Mouse (Mus musculus) splenic B cell, adult 2 months (primary cell): ENCODE measurements at regions not wholly inside any gene's neighbourhood (a gene's known extent, or its start where the extent isn't known, plus 50 kb on each side); places are given as distances from the start of the nearest gene placed in this dataset.
"Not testable (repeated sequence)": the region's sequence is repeated elsewhere in the genome, so short reads cannot be mapped to it uniquely, and the experiment has no call there.

Source experiments
- DNase-seq: peaks from one replicate; pipeline ENCODE4 v3.0.0-alpha.2; 2011; ENCODE audit warnings: low read depth, low spot score
- H3K27me3 ChIP-seq: 2 replicates; pipeline ENCODE4 v1.6.1; 2012; ENCODE audit warnings: mild to moderate bottlenecking, low read length, moderate library complexity, mixed read lengths; ENCODE audit not compliant: control insufficient read depth, poor library complexity, insufficient read depth, severe bottlenecking
- H3K36me3 ChIP-seq: 2 replicates; pipeline ENCODE4 v1.6.1; 2012; ENCODE audit warnings: mild to moderate bottlenecking, low read length, moderate library complexity, mixed read lengths; ENCODE audit not compliant: control insufficient read depth, poor library complexity, insufficient read depth, severe bottlenecking

- H3K36me3 ChIP-seq, result no peaks in the 10 kb centered on the region
- no peaks in the 10 kb centered on the region for H3K27me3 ChIP-seq
- no peak for DNase-seq
These were observed 64.1 kb downstream of the 9530068E07Rik start for GRCm38 (mm10) chr11:52460190-52460780.

DNA sequence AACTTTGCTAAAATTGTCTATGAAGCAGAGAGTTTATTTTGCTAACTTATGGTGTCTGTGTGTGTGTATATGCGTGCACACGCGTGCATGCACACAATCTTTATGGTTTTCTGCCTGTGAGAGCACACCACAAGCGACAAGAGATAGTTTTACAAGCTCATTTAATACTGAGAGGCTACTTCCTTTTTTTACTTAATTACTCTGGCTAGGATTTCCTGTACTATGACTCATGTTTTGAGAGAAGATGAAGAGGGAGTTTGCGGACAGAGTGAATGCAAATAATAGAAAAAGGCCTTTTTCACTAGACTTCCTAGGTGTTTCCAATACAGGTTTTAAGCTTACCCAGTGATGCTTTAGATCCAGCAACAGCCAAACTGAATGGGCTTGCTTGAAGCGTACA, 74.9 kb downstream of the 9530068E07Rik start:
- not testable (repeated sequence) for H3K36me3 ChIP-seq, H3K27me3 ChIP-seq, DNase-seq

DNA sequence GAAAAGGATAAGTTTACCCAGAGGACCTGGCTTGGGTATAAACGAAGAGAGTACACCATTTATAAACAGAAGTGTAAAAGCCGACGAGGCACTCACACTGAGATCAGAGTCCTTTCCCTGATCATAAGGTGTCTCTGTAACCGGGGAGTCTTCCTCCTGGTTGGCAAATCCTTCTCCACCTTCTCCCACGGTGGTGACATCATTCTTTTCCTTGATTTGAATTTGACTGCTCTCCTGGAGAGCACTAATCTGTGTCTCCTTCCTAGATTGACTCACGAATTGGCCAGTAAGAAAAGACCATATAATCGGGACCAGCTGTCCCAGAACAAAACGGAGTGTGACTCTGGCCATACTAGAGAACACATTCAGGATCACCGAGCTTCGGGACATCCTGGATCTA, 83.9 kb downstream of the 9530068E07Rik start:
- not testable (repeated sequence) for H3K27me3 ChIP-seq, DNase-seq, H3K36me3 ChIP-seq

DNA sequence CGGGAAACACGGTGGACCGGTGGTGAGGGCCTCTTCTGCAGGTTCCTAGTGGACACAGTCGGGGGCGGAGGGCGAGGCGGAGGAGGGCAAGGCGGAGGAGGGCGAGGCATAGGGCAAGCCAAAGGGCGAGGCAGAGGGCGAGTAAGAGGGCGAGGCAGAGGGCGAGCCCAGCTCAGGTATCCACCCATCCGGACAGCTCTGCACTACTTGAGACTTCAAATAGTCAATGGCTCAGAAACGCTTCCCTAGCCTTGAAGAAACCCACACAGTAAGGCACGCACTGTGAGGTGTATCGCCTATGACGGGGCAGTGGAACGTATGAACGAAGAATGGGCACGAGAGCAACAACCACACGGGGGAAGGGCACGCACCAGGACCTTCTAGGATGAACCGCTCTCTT, 84.5 kb downstream of the 9530068E07Rik start:
- not testable (repeated sequence) for DNase-seq

GRCm38 (mm10) chr11:52483534-52483933, 87.3 kb downstream of the 9530068E07Rik start:
- H3K27me3 ChIP-seq, H3K36me3 ChIP-seq, DNase-seq: not testable (repeated sequence)

More for the DNA sequence above, 84.5 kb downstream of the 9530068E07Rik start:
- H3K27me3 ChIP-seq, H3K36me3 ChIP-seq: not testable (repeated sequence)

GRCm38 (mm10) chr11:52488538-52488937, 92.3 kb downstream of the 9530068E07Rik start:
- not testable (repeated sequence) for DNase-seq, H3K27me3 ChIP-seq, H3K36me3 ChIP-seq

- DNase-seq, result no peak
- Histone ChIP-seq H3K27me3 (no peaks in the 10 kb centered on the region), H3K36me3 (no peaks in the 10 kb centered on the region)
These were observed 97.1 kb downstream of the 9530068E07Rik start for GRCm38 (mm10) chr11:52493336-52493735.

GRCm38 (mm10) chr11:52496908-52497307, 100.7 kb downstream of the 9530068E07Rik start:
- Histone ChIP-seq H3K27me3 (no peaks in the 10 kb centered on the region), H3K36me3 (no peaks in the 10 kb centered on the region)
- no peak for DNase-seq

GRCm38 (mm10) chr11:52502759-52503365, 106.6 kb downstream of the 9530068E07Rik start:
- no peak for DNase-seq
- no peaks in the 10 kb centered on the region for H3K27me3 ChIP-seq
- H3K36me3 ChIP-seq, result no peaks in the 10 kb centered on the region

GRCm38 (mm10) chr11:52511831-52512297, 115.6 kb downstream of the 9530068E07Rik start:
- Histone ChIP-seq H3K36me3 (no peaks in the 10 kb centered on the region), H3K27me3 (no peaks in the 10 kb centered on the region)
- DNase-seq, result no peak

GRCm38 (mm10) chr11:52517330-52517729, 121.1 kb downstream of the 9530068E07Rik start:
- no peaks in the 10 kb centered on the region for H3K36me3 ChIP-seq
- peak; percentile 5 for DNase-seq
- no peaks in the 10 kb centered on the region for H3K27me3 ChIP-seq

- DNase-seq, result no peak
- Histone ChIP-seq H3K36me3 (no peaks in the 10 kb centered on the region), H3K27me3 (no peaks in the 10 kb centered on the region)
These were observed 123.6 kb downstream of the 9530068E07Rik start for GRCm38 (mm10) chr11:52519877-52520276.

DNA sequence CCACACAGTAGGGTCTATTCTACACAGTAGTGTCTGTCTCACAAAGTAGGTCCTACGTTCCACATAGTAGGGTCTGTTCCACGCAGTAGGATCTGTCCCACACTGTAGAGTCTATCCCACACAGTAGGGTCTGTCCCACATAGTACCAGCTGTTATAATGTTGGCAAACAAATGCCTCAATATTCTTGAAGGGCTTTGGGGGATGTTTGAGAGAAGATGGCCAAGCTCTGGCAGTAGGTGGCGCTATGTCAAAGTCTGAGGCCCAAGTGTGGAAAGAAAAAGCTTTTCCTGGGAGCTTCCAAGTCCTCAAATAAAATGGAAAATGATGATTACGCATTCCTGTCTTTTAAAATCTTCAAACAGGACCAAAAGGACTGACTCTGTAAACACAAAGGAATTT, 125.7 kb downstream of the 9530068E07Rik start:
- DNase-seq, result no peak
- Histone ChIP-seq H3K27me3 (no peaks in the 10 kb centered on the region), H3K36me3 (no peaks in the 10 kb centered on the region)

- DNase-seq, result no peak
- Histone ChIP-seq H3K27me3 (no peaks in the 10 kb centered on the region), H3K36me3 (no peaks in the 10 kb centered on the region)
These were observed 126.2 kb downstream of the 9530068E07Rik start for GRCm38 (mm10) chr11:52522384-52522783.

- DNase-seq, result no peak
- no peaks in the 10 kb centered on the region for H3K36me3 ChIP-seq
- no peaks in the 10 kb centered on the region for H3K27me3 ChIP-seq
These were observed 127.0 kb downstream of the 9530068E07Rik start for GRCm38 (mm10) chr11:52523191-52523590.

DNA sequence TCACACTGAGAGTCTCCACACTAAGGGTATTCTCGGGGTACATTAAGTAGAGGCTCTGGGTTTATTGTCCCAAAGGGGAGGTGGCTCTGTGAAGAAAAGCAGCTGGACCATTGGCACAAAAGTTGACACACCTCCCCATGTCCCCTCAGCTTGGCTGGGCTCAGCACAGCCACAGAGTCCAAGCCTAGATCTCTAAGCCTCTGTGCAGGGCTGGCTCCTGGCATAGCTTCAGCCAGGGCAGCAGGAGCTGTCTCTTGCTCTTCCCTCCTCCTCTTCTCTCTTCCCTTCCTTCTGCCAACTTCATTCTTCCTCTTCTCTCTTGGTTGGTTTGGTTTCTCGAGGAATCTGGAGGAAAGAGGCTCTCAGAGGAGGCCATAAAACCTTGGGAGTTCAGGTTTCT, 127.4 kb downstream of the 9530068E07Rik start:
- H3K27me3 ChIP-seq, result no peaks in the 10 kb centered on the region
- DNase-seq, result no peak
- no peaks in the 10 kb centered on the region for H3K36me3 ChIP-seq
